9 mouse cellular contexts compared by ENCODE assay signal in genomic region chr6:39462621-39463538, GRCm38 (mm10). TPM values are rescaled to one million over a fixed set of nuclear protein-coding genes. Genes with fewer than 3 reads are reported as not detected.
A peak's percentile ranks its signal among the peaks of the same experiment; 100 is the strongest.
DNase-seq lines count a peak whose midpoint lies in the region; ATAC-seq and TF ChIP-seq lines count a peak whose summit lies in the region.
"Had no signal": no experiment of that assay in that cellular context is flagged by ENCODE, and none has a peak within 500 bp of the region (broad histone marks: within the 10 kb centered on the region; RNA-seq: fewer than 3 reads in every experiment).

No protein-coding gene starts in this region.

- DNase-seq in brain, embryonic 14.5 days (ENCODE audit: low read depth): peak; percentile 87
- peak; percentile 74 for DNase-seq in forebrain, embryonic 10.5 days (ENCODE audit: extremely low spot score, low spot score)
- DNase-seq in kidney, postnatal 0 days (ENCODE audit: low spot score): peak; percentile 94
- peak; percentile 56 for DNase-seq in liver, embryonic 13.5 days
- DNase-seq in natural killer cell, adult 2 months (ENCODE audit: low spot score in 2 of 2): peak; percentile 58 to 75
- peak; percentile 87 for DNase-seq in splenic B cell, adult 2 months (ENCODE audit: low read depth, low spot score)

- H3K9ac ChIP-seq in heart, embryonic 14.5 days (ENCODE audit: low read length): no peak overlapping the region
- H3K9ac ChIP-seq in kidney, postnatal 0 days (ENCODE audit: low read depth, low read length): no peak overlapping the region
- H3K9ac ChIP-seq in liver, embryonic 13.5 days: peak overlapping the region; percentile 43; the same call in 1 of the 2 replicates
- H3K9ac ChIP-seq: embryonic facial prominence, embryonic 13.5 days had no signal

- peak overlapping the region; percentile 48 for H3K4me2 ChIP-seq in heart, embryonic 14.5 days (ENCODE audit: low read length)
- no peak overlapping the region for H3K4me2 ChIP-seq in kidney, postnatal 0 days (ENCODE audit: low read length)
- peak overlapping the region; percentile 50 for H3K4me2 ChIP-seq in liver, embryonic 13.5 days
- H3K4me2 ChIP-seq: embryonic facial prominence, embryonic 13.5 days had no signal

- WGBS in forebrain, embryonic 10.5 days: 52% methylated on average over 16 of the region's 16 CpGs
- WGBS in heart, embryonic 14.5 days: 51% methylated on average over 16 of the region's 16 CpGs
- 55% methylated on average over 16 of the region's 16 CpGs for WGBS in kidney, postnatal 0 days
- 41% methylated on average over 16 of the region's 16 CpGs for WGBS in liver, embryonic 13.5 days (ENCODE audit: insufficient replicate concordance)

- H3K9me3 ChIP-seq in forebrain, embryonic 10.5 days: peaks cover 9% of the 10 kb centered on the region
- H3K9me3 ChIP-seq in heart, embryonic 14.5 days (ENCODE audit: control insufficient read depth, low read length): peaks cover 3% of the 10 kb centered on the region; the same call in 1 of the 2 replicates
- H3K9me3 ChIP-seq in kidney, postnatal 0 days (replicated peaks; ENCODE audit: low read length): no peaks in the 10 kb centered on the region
- H3K9me3 ChIP-seq in liver, embryonic 13.5 days (replicated peaks): no peaks in the 10 kb centered on the region
- H3K9me3 ChIP-seq: embryonic facial prominence, embryonic 13.5 days had no signal

- TF ChIP-seq CTCF in brain, embryonic 14.5 days (IDR thresholded peaks at IDR 0.05; ENCODE audit: borderline replicate concordance, extremely low read depth, insufficient read depth, insufficient read length): peak; percentile 79
- peak; percentile 90 for TF ChIP-seq CTCF in kidney, postnatal 0 days (IDR thresholded peaks at IDR 0.05; ENCODE audit: low read depth)

- peaks cover 6% of the 10 kb centered on the region; the same call in 1 of the 2 replicates for H3K4me1 ChIP-seq in forebrain, embryonic 10.5 days
- no peaks in the 10 kb centered on the region for H3K4me1 ChIP-seq in heart, embryonic 14.5 days (ENCODE audit: control insufficient read depth in 2 of 2, insufficient read depth in 2 of 2, low read length in 2 of 2)
- H3K4me1 ChIP-seq in kidney, postnatal 0 days (replicated peaks; ENCODE audit: insufficient read depth, low read length): no peaks in the 10 kb centered on the region
- H3K4me1 ChIP-seq in liver, embryonic 13.5 days (replicated peaks): peaks cover 3% of the 10 kb centered on the region; the same call in 1 of the 2 replicates
- H3K4me1 ChIP-seq: embryonic facial prominence, embryonic 13.5 days had no signal

- H3K4me3 ChIP-seq in forebrain, embryonic 10.5 days: no peak overlapping the region
- H3K4me3 ChIP-seq in heart, embryonic 14.5 days (ENCODE audit: control insufficient read depth in 1 of 2, insufficient read depth in 1 of 2, low read depth in 1 of 2, low read length in 2 of 2): no peak overlapping the region
- H3K4me3 ChIP-seq in kidney, postnatal 0 days (replicated peaks; ENCODE audit: low read depth, low read length): no peak overlapping the region
- peak overlapping the region; percentile 27 for H3K4me3 ChIP-seq in liver, embryonic 13.5 days (replicated peaks)
- H3K4me3 ChIP-seq: embryonic facial prominence, embryonic 13.5 days had no signal

- TF ChIP-seq POLR2A in brain, embryonic 14.5 days (IDR thresholded peaks at IDR 0.05; ENCODE audit: borderline replicate concordance, extremely low read depth, insufficient read depth, insufficient read length, poor library complexity, severe bottlenecking): no peak

- 0 out of 2 replicates have a peak overlapping the region, but pooled peaks have one; percentile 44 for H3K27ac ChIP-seq in forebrain, embryonic 10.5 days
- H3K27ac ChIP-seq in heart, embryonic 14.5 days (replicated peaks in 1 of 2; ENCODE audit: control insufficient read depth in 1 of 2, insufficient read depth in 1 of 2, low read depth in 2 of 2, low read length in 2 of 2): no peak overlapping the region
- H3K27ac ChIP-seq in kidney, postnatal 0 days: no peak overlapping the region
- no peak overlapping the region for H3K27ac ChIP-seq in liver, embryonic 13.5 days
- H3K27ac ChIP-seq: embryonic facial prominence, embryonic 13.5 days had no signal

- ATAC-seq in CD4-positive, CD25-positive, alpha-beta regulatory T cell, adult 4 months: peak; percentile 95
- ATAC-seq in heart, embryonic 14.5 days (ENCODE audit: insufficient number of reproducible peaks, insufficient read depth, low FRiP score, low read depth): no peak
- ATAC-seq in kidney, postnatal 0 days (replicated peaks; ENCODE audit: low FRiP score, low read depth): peak; percentile 57; the same call in 1 of the 2 replicates
- ATAC-seq in liver, embryonic 13.5 days (ENCODE audit: low read depth): peak; percentile 45; the same call in 1 of the 2 replicates

- no peaks in the 10 kb centered on the region for H3K27me3 ChIP-seq in forebrain, embryonic 10.5 days (ENCODE audit: poor library complexity, severe bottlenecking)
- H3K27me3 ChIP-seq in heart, embryonic 14.5 days (ENCODE audit: control insufficient read depth, insufficient read depth, low read length): no peaks in the 10 kb centered on the region
- no peaks in the 10 kb centered on the region for H3K27me3 ChIP-seq in kidney, postnatal 0 days (ENCODE audit: insufficient read depth, low read length)
- H3K27me3 ChIP-seq in liver, embryonic 13.5 days: no peaks in the 10 kb centered on the region
- no peaks in the 10 kb centered on the region for H3K27me3 ChIP-seq in splenic B cell, adult 2 months (ENCODE audit: control insufficient read depth, insufficient read depth, low read length, poor library complexity, severe bottlenecking)
- H3K27me3 ChIP-seq: embryonic facial prominence, embryonic 13.5 days had no signal

- peaks cover 72% of the 10 kb centered on the region for H3K36me3 ChIP-seq in forebrain, embryonic 10.5 days (replicated peaks)
- peaks cover 38% of the 10 kb centered on the region for H3K36me3 ChIP-seq in heart, embryonic 14.5 days (ENCODE audit: control insufficient read depth, insufficient read depth, low read length)
- peaks cover 4% of the 10 kb centered on the region; the same call in 1 of the 2 replicates for H3K36me3 ChIP-seq in kidney, postnatal 0 days (ENCODE audit: insufficient read depth, low read length)
- no peaks in the 10 kb centered on the region for H3K36me3 ChIP-seq in liver, embryonic 13.5 days
- no peaks in the 10 kb centered on the region for H3K36me3 ChIP-seq in splenic B cell, adult 2 months (ENCODE audit: control insufficient read depth, insufficient read depth, low read length, poor library complexity, severe bottlenecking)

RNA-seq across cellular contexts. Expression of gene Mkrn1, which starts 42.6 kb away (rescaled TPM):
- polyA plus RNA-seq in CD4-positive, CD25-positive, alpha-beta regulatory T cell, adult 4 months (2017; shearing (Covaris generic)): 10 to 100 TPM; 49.7 to 52.2 TPM
- 159 and 185 TPM in 2 replicates for polyA plus RNA-seq in brain, embryonic 14.5 days (2012; rRNA removed)
- polyA plus RNA-seq in forebrain, embryonic 10.5 days (2016; fragmentation: Nextera tagmentation; extraction: Ambion mirVana): 62.1 and 65.2 TPM in 2 replicates
- polyA plus RNA-seq in heart, embryonic 14.5 days (2014; fragmentation: Nextera tagmentation; extraction: Ambion mirVana): 65.5 and 94.5 TPM in 2 replicates
- 62.7 and 66.8 TPM in 2 replicates for polyA plus RNA-seq in kidney, postnatal 0 days (2015; fragmentation: Nextera tagmentation; extraction: Ambion mirVana)
- 197 and 202 TPM in 2 replicates for polyA plus RNA-seq in liver, embryonic 13.5 days (2015; fragmentation: Nextera tagmentation; extraction: Ambion mirVana)
